In the genomic region with DNA sequence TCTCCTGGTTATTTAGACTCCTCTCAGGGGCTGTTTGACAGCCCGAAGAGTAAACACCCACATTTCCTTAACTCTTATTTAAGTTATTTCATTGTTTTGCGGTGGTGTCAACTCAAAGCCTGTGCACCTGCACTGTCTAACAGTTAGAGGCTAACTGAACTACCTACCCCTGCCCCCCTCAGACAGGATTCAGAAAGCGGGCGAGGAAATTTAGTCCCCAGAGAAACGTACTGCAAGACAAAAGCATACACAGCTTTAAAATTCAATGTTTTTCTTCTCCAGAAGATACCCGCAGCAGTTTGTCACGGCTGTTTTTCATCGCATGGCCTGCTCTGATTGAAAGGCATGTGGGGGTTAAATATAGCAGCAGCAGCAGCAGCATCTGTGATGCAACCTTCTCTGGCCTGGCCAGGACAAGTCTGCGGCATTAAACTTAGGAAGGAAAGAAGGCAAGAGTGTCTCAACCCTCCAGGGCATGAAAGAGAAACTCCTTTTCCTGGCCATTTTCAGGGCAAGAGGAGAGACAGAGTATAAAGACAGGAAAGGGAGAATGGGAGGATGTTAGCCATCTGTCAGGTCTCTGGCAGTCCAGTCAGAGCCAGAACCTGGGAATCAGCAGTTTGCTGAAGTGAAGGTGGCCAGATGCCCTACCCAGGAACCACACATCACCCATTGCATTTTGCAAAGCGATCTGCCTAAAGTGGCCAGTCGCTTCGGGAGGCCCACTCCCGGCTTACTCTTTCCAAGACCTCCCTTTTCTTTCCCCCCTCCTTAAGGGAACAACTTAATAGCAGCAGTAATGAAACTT, we compare ENCODE assay signal across 10 mouse cellular contexts. TPM values are rescaled to one million over a fixed set of nuclear protein-coding genes. Genes with fewer than 3 reads are reported as not detected.
DNase-seq lines count a peak whose midpoint lies in the region; ATAC-seq lines count a peak whose summit lies in the region.
"Had no signal": no experiment of that assay in that cellular context is flagged by ENCODE, and none has a peak within 500 bp of the region (broad histone marks: within the 10 kb centered on the region; RNA-seq: fewer than 3 reads in every experiment).

No protein-coding gene starts in this region.

- H3K36me3 ChIP-seq in heart, embryonic 10.5 days = no peaks in the 10 kb centered on the region
- H3K36me3 ChIP-seq in hindbrain, embryonic 12.5 days = no peaks in the 10 kb centered on the region
- H3K36me3 ChIP-seq: G1E had no signal

- no peaks in the 10 kb centered on the region for H3K27me3 ChIP-seq in heart, embryonic 10.5 days (ENCODE audit: insufficient read depth, poor library complexity, severe bottlenecking)
- H3K27me3 ChIP-seq in hindbrain, embryonic 12.5 days = no peaks in the 10 kb centered on the region

- ATAC-seq in megakaryocyte, adult 5-6 weeks (ENCODE audit: poor library complexity, severe bottlenecking) = peak; percentile 76
- no peak for ATAC-seq in hindbrain, embryonic 12.5 days (ENCODE audit: low FRiP score)

- no peak overlapping the region for H3K4me3 ChIP-seq in heart, embryonic 10.5 days
- H3K4me3 ChIP-seq in hindbrain, embryonic 12.5 days = no peak overlapping the region
- H3K4me3 ChIP-seq: heart, adult 2 months had no signal

- intact Hi-C loops in heart, postnatal 25 days (cut with DNase I) = no loop called here

- H3K27ac ChIP-seq in heart, embryonic 10.5 days = peak overlapping the region; percentile 73
- H3K27ac ChIP-seq in hindbrain, embryonic 12.5 days = no peak overlapping the region
- H3K27ac ChIP-seq: heart, adult 2 months had no signal

- no peaks in the 10 kb centered on the region for H3K9me3 ChIP-seq in heart, embryonic 10.5 days
- no peaks in the 10 kb centered on the region for H3K9me3 ChIP-seq in hindbrain, embryonic 12.5 days (replicated peaks)
- H3K9me3 ChIP-seq: G1E had no signal

- no peak for DNase-seq in heart, embryonic 10.5 days (ENCODE audit: low spot score)
- no peak for DNase-seq in heart, postnatal 25 days (ENCODE audit: low spot score)
- DNase-seq in NIH3T3 (ENCODE audit: low read depth) = peak; percentile 55
- peak; percentile 5 to 27 for DNase-seq in cerebellum, postnatal 14 days
- no peak for DNase-seq in layer of hippocampus, adult 9-10 months (ENCODE audit: low spot score)
- DNase-seq in ovary, adult 18-20 months (ENCODE audit: low spot score) = no peak

- H3K9ac ChIP-seq in hindbrain, embryonic 12.5 days = no peak overlapping the region

- 39% methylated on average over 13 of the region's 13 CpGs for WGBS in heart, embryonic 10.5 days
- WGBS in hindbrain, embryonic 12.5 days = 52% methylated on average over 13 of the region's 13 CpGs

- no peak overlapping the region for H3K4me2 ChIP-seq in hindbrain, embryonic 12.5 days (replicated peaks)

- peaks cover 38% of the 10 kb centered on the region for H3K4me1 ChIP-seq in heart, embryonic 10.5 days
- H3K4me1 ChIP-seq in hindbrain, embryonic 12.5 days = peaks cover 12% of the 10 kb centered on the region

RNA-seq across cellular contexts. Expression of gene Lrig2, which starts 53.9 kb away (rescaled TPM):
- 13.0 and 14.1 TPM in 2 replicates for polyA plus RNA-seq in heart, embryonic 10.5 days (2016; fragmentation: Nextera tagmentation; extraction: Ambion mirVana)
- total RNA-seq in heart, postnatal 25 days (2021) = 10 to 100 TPM in 1 of 2 experiments, 1 to 10 TPM in 1; 9.8 to 10.7 TPM
- total RNA-seq in megakaryocyte, adult 5-6 weeks (2015) = 8.5 and 12.9 TPM in 2 replicates
- total RNA-seq in megakaryocyte, adult 5-6 weeks (2017) = 16.0 and 19.8 TPM in 2 replicates
- 35.2 and 37.1 TPM in 2 replicates for polyA plus RNA-seq in hindbrain, embryonic 12.5 days (2016; fragmentation: Nextera tagmentation; extraction: Ambion mirVana)

Comparison
In these comparisons a context has a peak if more than half of its experiments do, and no peak if none do; other contexts are left out.
1. DNase-seq: peak in NIH3T3 (single experiment) and cerebellum, postnatal 14 days (2 of 2); none in heart, embryonic 10.5 days (single experiment), heart, postnatal 25 days (single experiment), layer of hippocampus, adult 9-10 months (single experiment) and ovary, adult 18-20 months (single experiment).